Mouse (Mus musculus): Measurements from ENCODE around the gene Tmem198. TPM values are rescaled to one million over a fixed set of nuclear protein-coding genes. Genes with fewer than 3 reads are reported as not detected.

Tmem198 gene
- polyA plus RNA-seq, 1 experiment from 2014 or later: 0.39 TPM

- 84% methylated on average over 19 of the region's 19 CpGs for WGBS
- H3K27ac ChIP-seq: no peak overlapping the region
- no peaks in the 10 kb centered on the region for H3K27me3 ChIP-seq
- H3K4me1 ChIP-seq (replicated peaks): no peaks in the 10 kb centered on the region
- no peak overlapping the region for H3K4me2 ChIP-seq
- H3K9ac ChIP-seq: no peak overlapping the region
- no peak for ATAC-seq (replicated peaks; ENCODE audit: insufficient number of reproducible peaks, insufficient read depth, low FRiP score, low read depth)
- no peak overlapping the region for H3K4me3 ChIP-seq
- H3K36me3 ChIP-seq: peaks cover 58% of the 10 kb centered on the region
- H3K9me3 ChIP-seq (replicated peaks): no peaks in the 10 kb centered on the region
Observed at GRCm38 (mm10) chr1:75532280-75533172, 53.2 kb downstream of the Tmem198 start.

- no peaks in the 10 kb centered on the region for H3K9me3 ChIP-seq (replicated peaks)
- 80% methylated on average over 19 of the region's 19 CpGs for WGBS
- H3K4me1 ChIP-seq (replicated peaks): no peaks in the 10 kb centered on the region; the same call in 1 of the 2 replicates
- H3K36me3 ChIP-seq: peaks cover 49% of the 10 kb centered on the region
- H3K27me3 ChIP-seq: no peaks in the 10 kb centered on the region
- H3K4me2 ChIP-seq: no peak overlapping the region
- H3K4me3 ChIP-seq: no peak overlapping the region
- no peak for ATAC-seq (replicated peaks; ENCODE audit: insufficient number of reproducible peaks, insufficient read depth, low FRiP score, low read depth)
- no peak overlapping the region for H3K9ac ChIP-seq
- no peak overlapping the region for H3K27ac ChIP-seq
Observed at GRCm38 (mm10) chr1:75533325-75534252, 54.3 kb downstream of the Tmem198 start.

Other genes starting within 250 kb of the Tmem198 start
- 0.23 TPM in 1 of 2 replicates, not detected in the other for gene A630095N17Rik, start 247.4 kb upstream of the Tmem198 start, polyA plus RNA-seq (2015; fragmentation: Nextera tagmentation; extraction: Ambion mirVana)
- 41.4 and 43.0 TPM in 2 replicates for gene Dnajb2, start 243.1 kb upstream of the Tmem198 start, polyA plus RNA-seq (2015; fragmentation: Nextera tagmentation; extraction: Ambion mirVana)
- 0.45 and 1.0 TPM in 2 replicates for gene Ptprn, start 215.0 kb upstream of the Tmem198 start, polyA plus RNA-seq (2015; fragmentation: Nextera tagmentation; extraction: Ambion mirVana)
- gene Resp18, start 201.1 kb upstream of the Tmem198 start, polyA plus RNA-seq (2015; fragmentation: Nextera tagmentation; extraction: Ambion mirVana): 0.18 and 2.4 TPM in 2 replicates
- gene Dnpep, start 161.5 kb upstream of the Tmem198 start, polyA plus RNA-seq (2015; fragmentation: Nextera tagmentation; extraction: Ambion mirVana): 108 and 123 TPM in 2 replicates
- gene Des, start 119.2 kb upstream of the Tmem198 start, polyA plus RNA-seq (2015; fragmentation: Nextera tagmentation; extraction: Ambion mirVana): 374 and 419 TPM in 2 replicates
- 44.5 and 54.4 TPM in 2 replicates for gene Speg, start 104.2 kb upstream of the Tmem198 start, polyA plus RNA-seq (2015; fragmentation: Nextera tagmentation; extraction: Ambion mirVana)
- 63.9 and 81.8 TPM in 2 replicates for gene Gmppa, start 43.6 kb upstream of the Tmem198 start, polyA plus RNA-seq (2015; fragmentation: Nextera tagmentation; extraction: Ambion mirVana)
- gene Asic4, start 29.1 kb upstream of the Tmem198 start, polyA plus RNA-seq (2015; fragmentation: Nextera tagmentation; extraction: Ambion mirVana): 0.40 and 0.81 TPM in 2 replicates
- gene Chpf, start 225 bp upstream of the Tmem198 start, polyA plus RNA-seq (2015; fragmentation: Nextera tagmentation; extraction: Ambion mirVana): 23.9 and 36.6 TPM in 2 replicates
- 95.1 and 122 TPM in 2 replicates for gene Obsl1, start 26.9 kb downstream of the Tmem198 start, polyA plus RNA-seq (2015; fragmentation: Nextera tagmentation; extraction: Ambion mirVana)
- 4.1 and 5.9 TPM in 2 replicates for gene Inha, start 27.5 kb downstream of the Tmem198 start, polyA plus RNA-seq (2015; fragmentation: Nextera tagmentation; extraction: Ambion mirVana)
- gene Stk11ip, start 42.0 kb downstream of the Tmem198 start, polyA plus RNA-seq (2015; fragmentation: Nextera tagmentation; extraction: Ambion mirVana): 10.4 and 15.8 TPM in 2 replicates
- 28.9 and 33.4 TPM in 2 replicates for gene Slc4a3, start 66.7 kb downstream of the Tmem198 start, polyA plus RNA-seq (2015; fragmentation: Nextera tagmentation; extraction: Ambion mirVana)